ENCODE assay signal across 8 mouse cellular contexts in the genomic region with DNA sequence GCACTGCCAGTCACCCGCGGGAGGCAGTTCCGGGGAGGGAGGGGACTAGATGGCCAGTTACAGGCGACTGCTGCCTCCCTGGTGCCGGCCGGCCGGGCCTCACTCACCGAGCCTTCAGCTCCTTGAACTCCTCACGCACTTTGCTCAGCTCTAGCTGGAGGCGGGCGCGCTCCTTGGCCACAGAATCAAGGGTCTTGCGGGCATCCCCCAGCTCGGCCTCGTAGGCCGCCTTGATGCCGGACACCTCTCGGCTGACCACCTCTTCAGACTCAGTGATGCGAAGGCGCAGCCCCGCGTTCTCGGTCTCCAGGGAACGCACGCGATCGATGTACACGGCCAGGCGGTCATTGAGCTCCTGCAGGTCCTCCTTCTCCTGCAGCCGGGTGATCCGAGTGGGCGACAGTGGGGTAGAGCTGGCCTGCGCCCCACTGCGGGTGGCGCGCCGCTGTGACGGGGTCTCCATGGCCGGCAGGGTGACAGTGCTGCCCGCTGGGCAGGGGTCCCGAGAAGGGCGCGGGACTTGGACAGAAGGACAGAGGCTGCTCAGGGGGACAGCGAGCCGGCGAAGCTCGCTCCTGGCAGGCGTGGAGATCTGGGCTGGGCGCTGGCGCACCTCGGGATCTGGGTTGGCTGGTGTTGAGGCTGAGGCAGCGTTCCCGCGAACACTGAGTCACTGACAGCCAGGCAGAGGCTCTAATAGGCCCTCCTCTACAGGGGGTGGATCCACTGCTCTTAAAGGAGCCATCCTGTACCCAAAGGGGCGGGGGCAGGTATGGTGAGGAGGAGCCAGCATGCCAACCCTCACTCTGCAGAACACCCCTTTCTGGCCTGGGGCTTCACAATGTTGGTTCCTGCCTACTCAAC. TPM values are rescaled to one million over a fixed set of nuclear protein-coding genes. Genes with fewer than 3 reads are reported as not detected.
A peak's percentile ranks its signal among the peaks of the same experiment; 100 is the strongest.
DNase-seq lines count a peak whose midpoint lies in the region; ATAC-seq lines count a peak whose summit lies in the region.

No protein-coding gene starts in this region.

- ATAC-seq in intestine, embryonic 16.5 days: peak; percentile 92
- peak; percentile 95 for ATAC-seq in megakaryocyte-erythroid progenitor cell, adult 5-6 weeks (replicated peaks; ENCODE audit: low FRiP score, low TSS enrichment, poor library complexity, severe bottlenecking)

- peak overlapping the region; percentile 68 for H3K4me3 ChIP-seq in embryonic facial prominence, embryonic 10.5 days
- H3K4me3 ChIP-seq in intestine, embryonic 16.5 days (ENCODE audit: low read length): peak overlapping the region; percentile 76

- H3K36me3 ChIP-seq in embryonic facial prominence, embryonic 10.5 days (replicated peaks): no peaks in the 10 kb centered on the region
- H3K36me3 ChIP-seq in intestine, embryonic 16.5 days (ENCODE audit: control insufficient read depth, insufficient read depth, low read length): no peaks in the 10 kb centered on the region

- peaks cover 45% of the 10 kb centered on the region for H3K27me3 ChIP-seq in embryonic facial prominence, embryonic 10.5 days (replicated peaks; ENCODE audit: low read depth, poor library complexity, severe bottlenecking)
- H3K27me3 ChIP-seq in intestine, embryonic 16.5 days (replicated peaks; ENCODE audit: control insufficient read depth, insufficient read depth, low read length): no peaks in the 10 kb centered on the region

- WGBS in embryonic facial prominence, embryonic 10.5 days: under 1% methylated on average over 55 of the region's 55 CpGs
- WGBS in intestine, embryonic 16.5 days: under 1% methylated on average over 55 of the region's 55 CpGs

- H3K4me1 ChIP-seq in embryonic facial prominence, embryonic 10.5 days: peaks cover 66% of the 10 kb centered on the region
- peaks cover 24% of the 10 kb centered on the region for H3K4me1 ChIP-seq in intestine, embryonic 16.5 days (ENCODE audit: control insufficient read depth, insufficient read depth, low read length)

- intact Hi-C loops in left cerebral cortex, postnatal 25 days (cut with DNase I): no loop called here

- peak overlapping the region; percentile 93 for H3K4me2 ChIP-seq in intestine, embryonic 16.5 days (ENCODE audit: low read depth, low read length)

- peak; percentile 64 for DNase-seq in thymus, postnatal 0 days (ENCODE audit: low spot score)
- DNase-seq in thymus, postnatal 25 days: no peak
- DNase-seq in embryonic facial prominence, embryonic 10.5 days (ENCODE audit: low spot score): peak; percentile 75
- DNase-seq in gastrocnemius, postnatal 4 days (ENCODE audit: low spot score in 2 of 2): peak; percentile 89 to 94
- DNase-seq in left cerebral cortex, postnatal 25 days (ENCODE audit: low spot score in 2 of 2): peak; percentile 90 to 96
- peak; percentile 95 for DNase-seq in skeletal muscle tissue, adult 2 months (ENCODE audit: low read depth, low spot score)

- H3K9me3 ChIP-seq in embryonic facial prominence, embryonic 10.5 days: no peaks in the 10 kb centered on the region
- H3K9me3 ChIP-seq in intestine, embryonic 16.5 days (ENCODE audit: control insufficient read depth, low read length): no peaks in the 10 kb centered on the region

- H3K27ac ChIP-seq in embryonic facial prominence, embryonic 10.5 days (replicated peaks): peak overlapping the region; percentile 75
- H3K27ac ChIP-seq in intestine, embryonic 16.5 days (ENCODE audit: low read length): peak overlapping the region; percentile 82

- peak overlapping the region; percentile 88 for H3K9ac ChIP-seq in intestine, embryonic 16.5 days (ENCODE audit: low read depth, low read length)

RNA-seq across cellular contexts. Expression of gene Lmna, which starts 6.9 kb away (rescaled TPM):
- polyA plus RNA-seq in thymus, postnatal 0 days (2015; fragmentation: Nextera tagmentation; extraction: Ambion mirVana): 40.6 and 43.8 TPM in 2 replicates
- polyA plus RNA-seq in embryonic facial prominence, embryonic 10.5 days (2016; fragmentation: Nextera tagmentation; extraction: Ambion mirVana): 15.2 and 17.9 TPM in 2 replicates
- total RNA-seq in gastrocnemius, postnatal 4 days (2021): 100 to 1,000 TPM; 355 to 365 TPM
- 126 and 127 TPM in 2 replicates for polyA plus RNA-seq in intestine, embryonic 16.5 days (2015; fragmentation: Nextera tagmentation; extraction: Ambion mirVana)
- 10 to 100 TPM; 42.1 to 48.7 TPM for total RNA-seq in left cerebral cortex, postnatal 25 days (2021)
- 43.0 and 61.7 TPM in 2 replicates for total RNA-seq in megakaryocyte-erythroid progenitor cell, adult 5-6 weeks (2014; fragmentation: Nextera tagmentation)
- 49.4 and 66.7 TPM in 2 replicates for total RNA-seq in megakaryocyte-erythroid progenitor cell, adult 5-6 weeks (2017)

RNA-seq across cellular contexts. Expression of gene Mex3a, which starts 29.3 kb away (rescaled TPM):
- 8.1 and 10.3 TPM in 2 replicates for polyA plus RNA-seq in thymus, postnatal 0 days (2015; fragmentation: Nextera tagmentation; extraction: Ambion mirVana)
- 33.6 and 37.4 TPM in 2 replicates for polyA plus RNA-seq in embryonic facial prominence, embryonic 10.5 days (2016; fragmentation: Nextera tagmentation; extraction: Ambion mirVana)
- total RNA-seq in gastrocnemius, postnatal 4 days (2021): 10 to 100 TPM; 12.9 to 13.1 TPM
- polyA plus RNA-seq in intestine, embryonic 16.5 days (2015; fragmentation: Nextera tagmentation; extraction: Ambion mirVana): 6.5 and 7.3 TPM in 2 replicates
- 1 to 10 TPM; 2.8 to 3.0 TPM for total RNA-seq in left cerebral cortex, postnatal 25 days (2021)
- total RNA-seq in megakaryocyte-erythroid progenitor cell, adult 5-6 weeks (2014; fragmentation: Nextera tagmentation): 5.4 and 5.6 TPM in 2 replicates
- 3.3 and 7.8 TPM in 2 replicates for total RNA-seq in megakaryocyte-erythroid progenitor cell, adult 5-6 weeks (2017)

RNA-seq across cellular contexts. Expression of gene Sema4a, which starts 41.9 kb away (rescaled TPM):
- polyA plus RNA-seq in thymus, postnatal 0 days (2015; fragmentation: Nextera tagmentation; extraction: Ambion mirVana): 14.6 and 15.1 TPM in 2 replicates
- polyA plus RNA-seq in embryonic facial prominence, embryonic 10.5 days (2016; fragmentation: Nextera tagmentation; extraction: Ambion mirVana): 5.9 and 7.1 TPM in 2 replicates
- total RNA-seq in gastrocnemius, postnatal 4 days (2021): 1 to 10 TPM; 3.0 to 4.4 TPM
- 60.9 and 71.1 TPM in 2 replicates for polyA plus RNA-seq in intestine, embryonic 16.5 days (2015; fragmentation: Nextera tagmentation; extraction: Ambion mirVana)
- total RNA-seq in left cerebral cortex, postnatal 25 days (2021): 10 to 100 TPM; 49.2 to 57.9 TPM
- total RNA-seq in megakaryocyte-erythroid progenitor cell, adult 5-6 weeks (2014; fragmentation: Nextera tagmentation): 2.6 and 4.1 TPM in 2 replicates
- 1.1 and 2.1 TPM in 2 replicates for total RNA-seq in megakaryocyte-erythroid progenitor cell, adult 5-6 weeks (2017)

RNA-seq across cellular contexts. Expression of gene Rab25, which starts 45.2 kb away (rescaled TPM):
- 2.7 and 3.5 TPM in 2 replicates for polyA plus RNA-seq in thymus, postnatal 0 days (2015; fragmentation: Nextera tagmentation; extraction: Ambion mirVana)
- 4.9 and 5.8 TPM in 2 replicates for polyA plus RNA-seq in embryonic facial prominence, embryonic 10.5 days (2016; fragmentation: Nextera tagmentation; extraction: Ambion mirVana)
- under 1 TPM; 0.57 to 0.91 TPM for total RNA-seq in gastrocnemius, postnatal 4 days (2021)
- 102 and 109 TPM in 2 replicates for polyA plus RNA-seq in intestine, embryonic 16.5 days (2015; fragmentation: Nextera tagmentation; extraction: Ambion mirVana)
- total RNA-seq in left cerebral cortex, postnatal 25 days (2021): not detected
- not detected in 2 replicates for total RNA-seq in megakaryocyte-erythroid progenitor cell, adult 5-6 weeks (2014; fragmentation: Nextera tagmentation)
- total RNA-seq in megakaryocyte-erythroid progenitor cell, adult 5-6 weeks (2017): 0.14 TPM in 1 of 2 replicates, not detected in the other

RNA-seq across cellular contexts. Expression of gene Lamtor2, which starts 50.0 kb away (rescaled TPM):
- 150 and 153 TPM in 2 replicates for polyA plus RNA-seq in thymus, postnatal 0 days (2015; fragmentation: Nextera tagmentation; extraction: Ambion mirVana)
- polyA plus RNA-seq in embryonic facial prominence, embryonic 10.5 days (2016; fragmentation: Nextera tagmentation; extraction: Ambion mirVana): 158 and 161 TPM in 2 replicates
- 10 to 100 TPM; 78.5 to 81.4 TPM for total RNA-seq in gastrocnemius, postnatal 4 days (2021)
- polyA plus RNA-seq in intestine, embryonic 16.5 days (2015; fragmentation: Nextera tagmentation; extraction: Ambion mirVana): 244 and 256 TPM in 2 replicates
- 10 to 100 TPM; 96.9 to 99.5 TPM for total RNA-seq in left cerebral cortex, postnatal 25 days (2021)
- total RNA-seq in megakaryocyte-erythroid progenitor cell, adult 5-6 weeks (2014; fragmentation: Nextera tagmentation): 36.4 and 68.6 TPM in 2 replicates
- 57.0 and 87.8 TPM in 2 replicates for total RNA-seq in megakaryocyte-erythroid progenitor cell, adult 5-6 weeks (2017)

Comparison
In these comparisons a context has a peak if more than half of its experiments do, and no peak if none do; other contexts are left out.
1. RNA of gene Lmna, which starts 6.9 kb away (total RNA-seq): 355 to 365 TPM in gastrocnemius, postnatal 4 days; 43.0 to 66.7 TPM in megakaryocyte-erythroid progenitor cell, adult 5-6 weeks and 42.1 to 48.7 TPM in left cerebral cortex, postnatal 25 days; every median in the first group is over 4 times any median in the second.
2. RNA of gene Sema4a, which starts 41.9 kb away (total RNA-seq): 49.2 to 57.9 TPM in left cerebral cortex, postnatal 25 days; 3.0 to 4.4 TPM in gastrocnemius, postnatal 4 days and 1.1 to 4.1 TPM in megakaryocyte-erythroid progenitor cell, adult 5-6 weeks; every median in the first group is over 4 times any median in the second.